Mouse (Mus musculus): Measurements from ENCODE around the gene Acap3.

- TF ChIP-seq ZMIZ1 (IDR thresholded peaks at IDR 0.05; ENCODE audit: low read depth, low read length) (no peak), CTCF (IDR thresholded peaks at IDR 0.05 in 2 of 3, conservative IDR thresholded peaks at IDR 0.05 in 1 of 3; ENCODE audit: control insufficient read depth in 1 of 3, insufficient read depth in 1 of 3, low read depth in 2 of 3, low read length in 3 of 3, poor library complexity in 1 of 3, severe bottlenecking in 1 of 3) (no peak), MYB (IDR thresholded peaks at IDR 0.05; ENCODE audit: low read depth, low read length) (no peak), RAD21 (IDR thresholded peaks at IDR 0.05; ENCODE audit: low read depth, low read length) (no peak), USF2 (IDR thresholded peaks at IDR 0.05; ENCODE audit: borderline replicate concordance in 1 of 2, insufficient read depth in 1 of 2, low read depth in 1 of 2, low read length in 2 of 2) (no peak), ZKSCAN1 (IDR thresholded peaks at IDR 0.05; ENCODE audit: low read depth, low read length) (no peak), HCFC1 (IDR thresholded peaks at IDR 0.05; ENCODE audit: low read depth, low read length) (no peak), POLR2A (IDR thresholded peaks at IDR 0.05; ENCODE audit: control insufficient read depth in 1 of 2, insufficient read depth in 1 of 2, low read depth in 1 of 2, low read length in 2 of 2, poor library complexity in 1 of 2) (no peak), USF1 (IDR thresholded peaks at IDR 0.05; ENCODE audit: low read depth, low read length) (no peak), TBP (IDR thresholded peaks at IDR 0.05; ENCODE audit: low read depth, low read length) (no peak), CHD1 (IDR thresholded peaks at IDR 0.05; ENCODE audit: low read depth, low read length) (no peak), BHLHE40 (IDR thresholded peaks at IDR 0.05; ENCODE audit: borderline replicate concordance, low read depth, low read length) (no peak)
Measured at GRCm38 (mm10) chr4:155883587-155883986, 8.0 kb upstream of the Acap3 start.

Measured in MEL (cell line).